Mouse (Mus musculus): ENCODE measurements around the gene Fut8. TPM values are rescaled to one million over a fixed set of nuclear protein-coding genes. Genes with fewer than 3 reads are reported as not detected.

The Fut8 gene
- total RNA-seq, 2 experiments from 2014 or later, result 84.2 to 85.1 TPM

GRCm38 (mm10) chr12:77302011-77302410 lies 64.1 kb downstream of the Fut8 start:
- no peak for DNase-seq (ENCODE audit: low spot score in 2 of 2)

- no peak for DNase-seq (ENCODE audit: low spot score in 2 of 2)
Observed at GRCm38 (mm10) chr12:77303367-77303766, 65.4 kb downstream of the Fut8 start.

GRCm38 (mm10) chr12:77305502-77305901 lies 67.6 kb downstream of the Fut8 start:
- no peak for DNase-seq (ENCODE audit: low spot score in 2 of 2)

- no peak for DNase-seq (ENCODE audit: low spot score in 2 of 2)
Observed at GRCm38 (mm10) chr12:77306759-77307314, 68.9 kb downstream of the Fut8 start.

- no peak for DNase-seq (ENCODE audit: low spot score in 2 of 2)
Observed at GRCm38 (mm10) chr12:77309507-77309906, 71.6 kb downstream of the Fut8 start.

- no peak for DNase-seq (ENCODE audit: low spot score in 2 of 2)
Observed at GRCm38 (mm10) chr12:77313502-77313901, 75.6 kb downstream of the Fut8 start.

- no peak for DNase-seq (ENCODE audit: low spot score in 2 of 2)
Observed at GRCm38 (mm10) chr12:77324142-77324541, 86.2 kb downstream of the Fut8 start.

- DNase-seq (ENCODE audit: low spot score in 2 of 2), result no peak
Observed at GRCm38 (mm10) chr12:77346521-77346920, 108.6 kb downstream of the Fut8 start.

GRCm38 (mm10) chr12:77349543-77349942 lies 111.6 kb downstream of the Fut8 start:
- DNase-seq (ENCODE audit: low spot score in 2 of 2), result no peak

GRCm38 (mm10) chr12:77415720-77416119 lies 177.8 kb downstream of the Fut8 start:
- no peak for DNase-seq (ENCODE audit: low spot score in 2 of 2)

- DNase-seq (ENCODE audit: low spot score in 2 of 2), result no peak
Observed at GRCm38 (mm10) chr12:77421667-77422393, 183.9 kb downstream of the Fut8 start.

- DNase-seq (ENCODE audit: low spot score in 2 of 2), result no peak
Observed at GRCm38 (mm10) chr12:77426093-77426492, 188.2 kb downstream of the Fut8 start.

GRCm38 (mm10) chr12:77428165-77428564 lies 190.2 kb downstream of the Fut8 start:
- DNase-seq (ENCODE audit: low spot score in 2 of 2), result no peak

GRCm38 (mm10) chr12:77429381-77429780 lies 191.5 kb downstream of the Fut8 start:
- no peak for DNase-seq (ENCODE audit: low spot score in 2 of 2)

- no peak for DNase-seq (ENCODE audit: low spot score in 2 of 2)
Observed at GRCm38 (mm10) chr12:77436733-77437132, 198.8 kb downstream of the Fut8 start.

GRCm38 (mm10) chr12:77450816-77451215 lies 212.9 kb downstream of the Fut8 start:
- DNase-seq (ENCODE audit: low spot score in 2 of 2), result no peak

- no peak for DNase-seq (ENCODE audit: low spot score in 2 of 2)
Observed at GRCm38 (mm10) chr12:77466178-77466577, 228.3 kb downstream of the Fut8 start.

- no peak for DNase-seq (ENCODE audit: low spot score in 2 of 2)
Observed at GRCm38 (mm10) chr12:77479931-77480330, 242.0 kb downstream of the Fut8 start.

- DNase-seq (ENCODE audit: low spot score in 2 of 2), result no peak
Observed at GRCm38 (mm10) chr12:77481153-77481552, 243.2 kb downstream of the Fut8 start.

- no peak for DNase-seq (ENCODE audit: low spot score in 2 of 2)
Observed at GRCm38 (mm10) chr12:77481799-77482198, 243.9 kb downstream of the Fut8 start.

- no peak for DNase-seq (ENCODE audit: low spot score in 2 of 2)
Observed at GRCm38 (mm10) chr12:77483180-77483855, 245.4 kb downstream of the Fut8 start.

- DNase-seq (ENCODE audit: low spot score in 2 of 2), result no peak
Observed at GRCm38 (mm10) chr12:77484761-77485160, 246.8 kb downstream of the Fut8 start.
